Comparison of ENCODE assay signal across 8 mouse cellular contexts in the genomic region with DNA sequence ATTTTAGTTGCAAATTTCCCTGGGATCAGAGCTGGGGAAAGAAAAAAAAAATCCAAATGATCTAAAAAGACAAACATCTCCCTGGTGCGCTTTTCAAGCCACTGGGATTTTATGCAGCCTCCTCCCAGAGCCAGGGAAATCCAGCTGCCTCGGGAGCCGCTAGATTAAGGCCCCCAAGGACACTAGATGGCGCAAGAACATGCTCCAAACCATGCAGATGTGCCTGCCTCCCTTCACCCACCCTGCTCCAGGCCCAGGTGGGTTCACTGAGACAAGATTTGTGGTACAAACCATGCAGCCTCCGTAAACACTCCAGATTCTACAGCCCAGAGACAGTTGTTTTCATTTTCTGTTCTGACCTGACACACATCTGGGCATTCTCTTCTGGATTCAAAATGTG.
DNase-seq lines count a peak whose midpoint lies in the region; ATAC-seq and TF ChIP-seq lines count a peak whose summit lies in the region.

No protein-coding gene starts in this region.

- CTCF ChIA-PET in Patski (lab: Charles Lee): interaction anchor here (1.3 to 1.6 kb wide), 3 partner anchors 11 to 60 kb away, joined by 3 to 4 read pairs (median 4); no protein-coding TSS in a partner anchor

- 25% methylated on average over 5 of the region's 5 CpGs for WGBS in embryonic facial prominence, embryonic 12.5 days
- whole genome bisulfite sequencing in heart, postnatal 0 days: 16% methylated on average over 5 of the region's 5 CpGs

- peaks cover 8% of the 10 kb centered on the region for H3K79me3 ChIP-seq in C2C12 (ENCODE audit: low read depth)

- ATAC-seq in Patski: no peak
- ATAC-seq in embryonic facial prominence, embryonic 12.5 days (ENCODE audit: insufficient number of reproducible peaks, insufficient read depth, low FRiP score, low TSS enrichment): 0 out of 2 replicates have a peak, but pooled peaks have one; percentile 45
- ATAC-seq in heart, postnatal 0 days (ENCODE audit: insufficient read depth, low read depth): peak; percentile 60; the same call in 1 of the 2 replicates

- H3K79me2 ChIP-seq in C2C12 (ENCODE audit: control insufficient read depth, insufficient read depth): peaks cover 6% of the 10 kb centered on the region

- H3ac ChIP-seq in C2C12 (ENCODE audit: control insufficient read depth, insufficient read length, low read depth): no peak overlapping the region

- no peaks in the 10 kb centered on the region for H3K9me3 ChIP-seq in embryonic facial prominence, embryonic 12.5 days
- H3K9me3 ChIP-seq in heart, postnatal 0 days (replicated peaks; ENCODE audit: control insufficient read depth, low read length): no peaks in the 10 kb centered on the region

- peaks cover 10% of the 10 kb centered on the region; the same call in 1 of the 2 replicates for H3K4me1 ChIP-seq in embryonic facial prominence, embryonic 12.5 days
- no peaks in the 10 kb centered on the region for H3K4me1 ChIP-seq in heart, postnatal 0 days (ENCODE audit: control insufficient read depth, insufficient read depth)

- no peak overlapping the region for H3K4me3 ChIP-seq in C2C12 (ENCODE audit: insufficient read depth, poor library complexity, severe bottlenecking)
- H3K4me3 ChIP-seq in embryonic facial prominence, embryonic 12.5 days: no peak overlapping the region
- no peak overlapping the region for H3K4me3 ChIP-seq in heart, postnatal 0 days (ENCODE audit: low read depth, low read length)

- in situ Hi-C loops in Patski (cut with MboI; ENCODE audit: low pct_unique_long_range_greater_than_20kb): no loop called here

- no peak overlapping the region for H3K4me2 ChIP-seq in embryonic facial prominence, embryonic 12.5 days (replicated peaks)
- H3K4me2 ChIP-seq in heart, postnatal 0 days (ENCODE audit: low read depth, low read length): no peak overlapping the region

- peak; percentile 69 for TF ChIP-seq CTCF in C2C12 (IDR thresholded peaks at IDR 0.05; ENCODE audit: control insufficient read depth, insufficient read depth, insufficient read length)
- peak; percentile 79 for TF ChIP-seq CTCF in Patski (IDR thresholded peaks at IDR 0.05)
- TF ChIP-seq CTCF in heart, postnatal 0 days (IDR thresholded peaks at IDR 0.05; ENCODE audit: low read depth): peak; percentile 79

- DNase-seq in Patski (ENCODE audit: low read depth, low spot score): no peak
- DNase-seq in heart, postnatal 0 days (ENCODE audit: low spot score): peak; percentile 51
- DNase-seq in kidney, postnatal 25 days: peak; percentile 66 to 73
- DNase-seq in lung, postnatal 36 days: peak; percentile 77
- DNase-seq in right cerebral cortex, postnatal 10 days (ENCODE audit: low spot score in 2 of 2): peak; percentile 79 to 83
- DNase-seq in Muller cell, postnatal 12 days (ENCODE audit: inconsistent ontology term): no peak

- H3K9ac ChIP-seq in embryonic facial prominence, embryonic 12.5 days: no peak overlapping the region
- H3K9ac ChIP-seq in heart, postnatal 0 days (replicated peaks; ENCODE audit: low read depth, low read length): no peak overlapping the region

- no peak overlapping the region for H3K27ac ChIP-seq in embryonic facial prominence, embryonic 12.5 days
- H3K27ac ChIP-seq in heart, postnatal 0 days (ENCODE audit: low read depth): no peak overlapping the region

- no peak for TF ChIP-seq EP300 in heart, postnatal 0 days (IDR thresholded peaks at IDR 0.05; ENCODE audit: low read depth)

- H3K36me3 ChIP-seq in C2C12 (ENCODE audit: control insufficient read depth, insufficient read depth): peaks cover 7% of the 10 kb centered on the region
- H3K36me3 ChIP-seq in embryonic facial prominence, embryonic 12.5 days: no peaks in the 10 kb centered on the region
- no peaks in the 10 kb centered on the region for H3K36me3 ChIP-seq in heart, postnatal 0 days (replicated peaks; ENCODE audit: control insufficient read depth, insufficient read depth, low read length)

- H3K27me3 ChIP-seq in C2C12 (ENCODE audit: control insufficient read depth, insufficient read depth, insufficient read length) (no peaks in the 10 kb centered on the region), Patski (no peaks in the 10 kb centered on the region)
- no peaks in the 10 kb centered on the region for H3K27me3 ChIP-seq in embryonic facial prominence, embryonic 12.5 days
- no peaks in the 10 kb centered on the region for H3K27me3 ChIP-seq in heart, postnatal 0 days (ENCODE audit: control insufficient read depth, insufficient read depth, low read length)

- POLR2A ChIA-PET in Patski (lab: Charles Lee): no interaction called here

TF ChIP-seq in C2C12, 6 proteins besides CTCF, POLR2A, EP300 and RAD21:
- TF ChIP-seq MAX (IDR thresholded peaks at IDR 0.05) (no peak), MYOD1 (IDR thresholded peaks at IDR 0.05; ENCODE audit: control insufficient read depth, insufficient read length, low read depth) (no peak), USF1 (IDR thresholded peaks at IDR 0.05; ENCODE audit: low read depth) (no peak), FOSL1 (IDR thresholded peaks at IDR 0.05; ENCODE audit: insufficient read depth, low read length, poor library complexity, severe bottlenecking) (no peak), CEBPB (IDR thresholded peaks at IDR 0.05; ENCODE audit: low read depth) (no peak), MYOG (IDR thresholded peaks at IDR 0.05; ENCODE audit: control insufficient read depth, extremely low read depth, insufficient read length) (no peak)
TF ChIP-seq in C2C12: peak in this region for 0.

Comparison
In these comparisons a context has a peak if more than half of its experiments do, and no peak if none do; other contexts are left out.
1. DNase-seq: peak in heart, postnatal 0 days (single experiment), kidney, postnatal 25 days (2 of 2), lung, postnatal 36 days (single experiment) and right cerebral cortex, postnatal 10 days (2 of 2); none in Patski (single experiment) and Muller cell, postnatal 12 days (single experiment).
2. Peak in every context shown above with its lines, with median percentiles within 50 percentile points of each other: CTCF ChIP-seq.